In genomic region chr10:99555658-99556352, GRCm38 (mm10) we compare ENCODE assay signal across 9 mouse cellular contexts.
A peak's percentile ranks its signal among the peaks of the same experiment; 100 is the strongest.
DNase-seq lines count a peak whose midpoint lies in the region; ATAC-seq and TF ChIP-seq lines count a peak whose summit lies in the region.
"Had no signal": no experiment of that assay in that cellular context is flagged by ENCODE, and none has a peak within 500 bp of the region (broad histone marks: within the 10 kb centered on the region; RNA-seq: fewer than 3 reads in every experiment).

No protein-coding gene starts in this region.

- 0 out of 2 replicates have a peak, but pooled peaks cover 4% of the 10 kb centered on the region for H3K4me1 ChIP-seq in embryonic facial prominence, embryonic 14.5 days (ENCODE audit: control insufficient read depth, insufficient read depth, low read length)
- 0 out of 2 replicates have a peak, but pooled peaks cover 2% of the 10 kb centered on the region for H3K4me1 ChIP-seq in kidney, postnatal 0 days (replicated peaks; ENCODE audit: insufficient read depth, low read length)

- ATAC-seq in Patski = peak; percentile 71
- ATAC-seq in embryonic facial prominence, embryonic 14.5 days (ENCODE audit: low read depth) = peak; percentile 69; the same call in 1 of the 2 replicates
- ATAC-seq in kidney, postnatal 0 days (replicated peaks; ENCODE audit: low FRiP score, low read depth) = peak; percentile 71

- H3K9ac ChIP-seq in embryonic facial prominence, embryonic 14.5 days (ENCODE audit: low read depth, low read length) = no peak overlapping the region
- no peak overlapping the region for H3K9ac ChIP-seq in kidney, postnatal 0 days (ENCODE audit: low read depth, low read length)

- H3K4me2 ChIP-seq in embryonic facial prominence, embryonic 14.5 days (ENCODE audit: low read depth, low read length) = peak overlapping the region; percentile 25
- peak overlapping the region; percentile 34 for H3K4me2 ChIP-seq in kidney, postnatal 0 days (ENCODE audit: low read length)

- 36% methylated on average over 12 of the region's 12 CpGs for WGBS in embryonic facial prominence, embryonic 14.5 days
- WGBS in kidney, postnatal 0 days = 44% methylated on average over 12 of the region's 12 CpGs

- H3K36me3 ChIP-seq in embryonic facial prominence, embryonic 14.5 days (ENCODE audit: control insufficient read depth, insufficient read depth, low read length) = no peaks in the 10 kb centered on the region
- no peaks in the 10 kb centered on the region for H3K36me3 ChIP-seq in kidney, postnatal 0 days (ENCODE audit: insufficient read depth, low read length)
- H3K36me3 ChIP-seq: heart, embryonic 10.5 days had no signal

- in situ Hi-C loops in Patski (cut with MboI; ENCODE audit: low pct_unique_long_range_greater_than_20kb) = loop anchor here (5.0 kb wide), 1 partner anchor 294 kb away; the partner anchor contains the start of gene Dusp6

- H3K27me3 ChIP-seq in Patski = no peaks in the 10 kb centered on the region
- H3K27me3 ChIP-seq in embryonic facial prominence, embryonic 14.5 days (replicated peaks; ENCODE audit: control insufficient read depth, insufficient read depth, low read length) = no peaks in the 10 kb centered on the region
- H3K27me3 ChIP-seq in kidney, postnatal 0 days (ENCODE audit: insufficient read depth, low read length) = no peaks in the 10 kb centered on the region

- peak; percentile 50 for DNase-seq in kidney, adult 9 months
- DNase-seq in kidney, adult 18-20 months = no peak
- DNase-seq in Patski (ENCODE audit: low read depth, low spot score) = no peak
- DNase-seq in embryonic facial prominence, embryonic 14.5 days (ENCODE audit: low spot score) = peak; percentile 59
- peak; percentile 71 for DNase-seq in kidney, postnatal 0 days (ENCODE audit: low spot score)
- DNase-seq in layer of hippocampus, postnatal 36 days = no peak
- no peak for DNase-seq in ovary, postnatal 14 days (ENCODE audit: low spot score)
- no peak for DNase-seq in heart, adult 9 months (ENCODE audit: low spot score in 2 of 2)

- H3K9me3 ChIP-seq in embryonic facial prominence, embryonic 14.5 days (ENCODE audit: control insufficient read depth, low read length) = no peaks in the 10 kb centered on the region
- H3K9me3 ChIP-seq in kidney, postnatal 0 days (replicated peaks; ENCODE audit: low read length) = no peaks in the 10 kb centered on the region
- H3K9me3 ChIP-seq: heart, embryonic 10.5 days had no signal

- no peak overlapping the region for H3K27ac ChIP-seq in embryonic facial prominence, embryonic 14.5 days (replicated peaks; ENCODE audit: low read depth, low read length)
- H3K27ac ChIP-seq in kidney, postnatal 0 days = 0 out of 2 replicates have a peak overlapping the region, but pooled peaks have one; percentile 19
- H3K27ac ChIP-seq: heart, embryonic 10.5 days had no signal

- POLR2A ChIA-PET in Patski (lab: Charles Lee) = interaction anchor here (0.7 kb wide), 1 partner anchor 15 kb away, joined by 3 read pairs; no protein-coding TSS in a partner anchor

- CTCF ChIA-PET in Patski (lab: Charles Lee) = interaction anchor here (0.8 to 1.5 kb wide), 5 partner anchors 12 to 394 kb away, joined by 3 to 4 read pairs (median 3); no protein-coding TSS in a partner anchor

- H3K4me3 ChIP-seq in embryonic facial prominence, embryonic 14.5 days (ENCODE audit: low read depth, low read length) = no peak overlapping the region
- no peak overlapping the region for H3K4me3 ChIP-seq in kidney, postnatal 0 days (replicated peaks; ENCODE audit: low read depth, low read length)
- H3K4me3 ChIP-seq: heart, embryonic 10.5 days had no signal

- TF ChIP-seq CTCF in Patski (IDR thresholded peaks at IDR 0.05) = no peak
- no peak for TF ChIP-seq CTCF in kidney, postnatal 0 days (IDR thresholded peaks at IDR 0.05; ENCODE audit: low read depth)

Comparison
In these comparisons a context has a peak if more than half of its experiments do, and no peak if none do; other contexts are left out.
1. DNase-seq: peak in kidney, adult 9 months (single experiment), embryonic facial prominence, embryonic 14.5 days (single experiment) and kidney, postnatal 0 days (single experiment); none in kidney, adult 18-20 months (single experiment), Patski (single experiment), layer of hippocampus, postnatal 36 days (0 of 2), ovary, postnatal 14 days (single experiment) and heart, adult 9 months (0 of 2).
2. Peak in every context shown above with its lines, with median percentiles within 50 percentile points of each other: ATAC-seq.